8 mouse cellular contexts compared by ENCODE assay signal in the genomic region with DNA sequence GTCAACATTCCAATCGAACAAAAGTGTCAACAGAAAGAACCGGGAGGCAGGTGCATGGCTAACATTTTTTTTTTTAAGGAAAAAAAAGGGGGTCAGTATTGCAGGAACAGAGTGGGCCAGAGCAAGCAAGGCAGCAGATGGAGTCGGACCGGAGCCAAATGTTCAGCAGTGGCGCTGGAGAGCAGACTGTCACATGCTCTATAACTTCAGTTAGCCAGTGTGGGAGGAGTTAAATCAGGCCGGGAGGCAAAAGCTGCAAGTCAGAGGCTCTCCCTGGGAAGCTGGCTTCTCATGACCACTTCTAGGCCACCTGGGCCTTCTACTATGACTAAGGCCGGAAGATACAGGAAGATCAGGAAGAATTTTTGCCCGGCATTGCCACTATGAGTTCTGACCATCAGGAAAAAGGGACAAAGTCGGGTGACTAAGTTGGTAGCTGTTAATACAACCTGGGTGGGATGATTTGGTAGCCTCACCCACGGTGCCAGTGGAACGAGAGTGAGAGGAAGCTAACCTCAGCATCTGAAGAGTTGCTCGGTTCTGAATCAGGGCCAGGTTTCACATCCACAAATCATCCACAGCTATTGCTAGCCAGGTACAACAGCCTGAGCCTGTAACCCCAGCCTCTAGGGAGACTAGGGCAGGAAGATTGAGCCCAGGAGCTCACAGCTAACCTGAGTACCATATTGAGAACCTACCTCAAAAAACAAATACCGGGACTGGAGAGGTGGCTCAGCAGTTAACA. TPM values are rescaled to one million over a fixed set of nuclear protein-coding genes. Genes with fewer than 3 reads are reported as not detected.
DNase-seq lines count a peak whose midpoint lies in the region; ATAC-seq and TF ChIP-seq lines count a peak whose summit lies in the region.

No protein-coding gene starts in this region.

- no peak overlapping the region for H3K4me3 ChIP-seq in liver, adult 2 months (ENCODE audit: insufficient read depth, low read depth, low read length)
- no peak overlapping the region for H3K4me3 ChIP-seq in liver, embryonic 12.5 days

- no peak overlapping the region for H3K4me2 ChIP-seq in liver, embryonic 12.5 days

- no peaks in the 10 kb centered on the region for H3K9me3 ChIP-seq in liver, embryonic 12.5 days (replicated peaks)

- no peaks in the 10 kb centered on the region for H3K4me1 ChIP-seq in liver, adult 2 months (ENCODE audit: control insufficient read depth, insufficient read depth, low read length)
- peaks cover 17% of the 10 kb centered on the region for H3K4me1 ChIP-seq in liver, embryonic 12.5 days

- peak; percentile 19 for DNase-seq in liver, adult 2 months (ENCODE audit: extremely low read depth, low read depth, low spot score)
- DNase-seq in cerebellum, adult 9-11 months, result peak; percentile 95
- DNase-seq in liver, result no peak
- no peak for DNase-seq in urinary bladder, adult 18-20 months (ENCODE audit: low spot score in 2 of 2)

- no peak overlapping the region for H3K9ac ChIP-seq in liver, adult 2 months (ENCODE audit: low read depth, low read length)
- no peak overlapping the region for H3K9ac ChIP-seq in liver, embryonic 12.5 days

- no peak for TF ChIP-seq POLR2A in liver, adult 2 months (IDR thresholded peaks at IDR 0.05; ENCODE audit: extremely low read depth, insufficient read depth, low read length)

- WGBS in liver, adult 2 months, result 74% methylated on average over 13 of the region's 13 CpGs
- WGBS in liver, embryonic 12.5 days (ENCODE audit: insufficient replicate concordance), result 68% methylated on average over 13 of the region's 13 CpGs

- ATAC-seq in liver, embryonic 12.5 days, result no peak
- 0 out of 4 replicates have a peak, but pooled peaks have one; percentile 43 for ATAC-seq in hematopoietic stem cell, adult 5-6 weeks (replicated peaks in 1 of 2; ENCODE audit: insufficient read depth in 1 of 2, low FRiP score in 2 of 2, low TSS enrichment in 1 of 2, low read depth in 1 of 2, poor library complexity in 2 of 2, severe bottlenecking in 2 of 2)
- ATAC-seq in megakaryocyte progenitor cell, adult 5-6 weeks (replicated peaks; ENCODE audit: poor library complexity), result peak; percentile 72
- no peak for ATAC-seq in CD4-positive, CD25-positive, alpha-beta regulatory T cell, adult 4 months

- H3K36me3 ChIP-seq in liver, adult 2 months (ENCODE audit: control insufficient read depth, insufficient read depth, low read length), result no peaks in the 10 kb centered on the region
- peaks cover 4% of the 10 kb centered on the region; the same call in 1 of the 2 replicates for H3K36me3 ChIP-seq in liver, embryonic 12.5 days

- H3K27ac ChIP-seq in liver, adult 2 months (replicated peaks; ENCODE audit: insufficient read depth, low read depth, low read length), result no peak overlapping the region
- H3K27ac ChIP-seq in liver, embryonic 12.5 days, result no peak overlapping the region

- H3K79me2 ChIP-seq in liver, adult 2 months (ENCODE audit: control insufficient read depth, insufficient read depth, low read length), result peaks cover 10% of the 10 kb centered on the region; the same call in 1 of the 2 replicates

- no peak for TF ChIP-seq CTCF in liver, adult 2 months (IDR thresholded peaks at IDR 0.05; ENCODE audit: low read depth, low read length)

- no peaks in the 10 kb centered on the region for H3K27me3 ChIP-seq in liver, adult 2 months (ENCODE audit: control insufficient read depth, insufficient read depth, low read length)
- H3K27me3 ChIP-seq in liver, embryonic 12.5 days (replicated peaks), result no peaks in the 10 kb centered on the region

RNA-seq across cellular contexts. Expression of gene Gm10322, which starts 21.9 kb away (rescaled TPM):
- not detected in 2 replicates for total RNA-seq in liver, adult 2 months (2014; rRNA removed)
- not detected in 2 replicates for polyA plus RNA-seq in liver, adult 2 months (2012; rRNA removed)
- polyA plus RNA-seq in liver, embryonic 12.5 days (2016; fragmentation: Nextera tagmentation; extraction: Ambion mirVana), result not detected in 2 replicates
- total RNA-seq in hematopoietic stem cell, adult 5-6 weeks (2017), result not detected in 2 replicates
- total RNA-seq in megakaryocyte progenitor cell, adult 5-6 weeks (2015), result not detected in 2 replicates
- not detected in 2 replicates for total RNA-seq in megakaryocyte progenitor cell, adult 5-6 weeks (2017)
- polyA plus RNA-seq in CD4-positive, CD25-positive, alpha-beta regulatory T cell, adult 4 months (2017; shearing (Covaris generic)), result not detected

RNA-seq across cellular contexts. Expression of gene Mcu, which starts 22.5 kb away (rescaled TPM):
- total RNA-seq in liver, adult 2 months (2014; rRNA removed), result 12.9 and 13.0 TPM in 2 replicates
- 11.5 and 14.4 TPM in 2 replicates for polyA plus RNA-seq in liver, adult 2 months (2012; rRNA removed)
- 14.3 and 14.6 TPM in 2 replicates for polyA plus RNA-seq in liver, embryonic 12.5 days (2016; fragmentation: Nextera tagmentation; extraction: Ambion mirVana)
- 23.1 and 26.9 TPM in 2 replicates for total RNA-seq in hematopoietic stem cell, adult 5-6 weeks (2017)
- 39.5 and 43.0 TPM in 2 replicates for total RNA-seq in megakaryocyte progenitor cell, adult 5-6 weeks (2015)
- total RNA-seq in megakaryocyte progenitor cell, adult 5-6 weeks (2017), result 57.3 and 60.1 TPM in 2 replicates
- 10 to 100 TPM; 21.6 to 23.7 TPM for polyA plus RNA-seq in CD4-positive, CD25-positive, alpha-beta regulatory T cell, adult 4 months (2017; shearing (Covaris generic))

Comparison
In these comparisons a context has a peak if more than half of its experiments do, and no peak if none do; other contexts are left out.
1. DNase-seq: peak in liver, adult 2 months (single experiment) and cerebellum, adult 9-11 months (single experiment); none in liver (single experiment) and urinary bladder, adult 18-20 months (0 of 2).
2. ATAC-seq: peak in hematopoietic stem cell, adult 5-6 weeks (2 of 2) and megakaryocyte progenitor cell, adult 5-6 weeks (single experiment); none in liver, embryonic 12.5 days (single experiment) and CD4-positive, CD25-positive, alpha-beta regulatory T cell, adult 4 months (single experiment).